Mouse (Mus musculus): ENCODE results near the gene Gm20479. TPM values are rescaled to one million over a fixed set of nuclear protein-coding genes. Genes with fewer than 3 reads are reported as not detected.

Gm20479 gene
- total and polyA plus RNA-seq, 3 experiments: 1.2 to 2.2 (median 1.9) TPM

DNA sequence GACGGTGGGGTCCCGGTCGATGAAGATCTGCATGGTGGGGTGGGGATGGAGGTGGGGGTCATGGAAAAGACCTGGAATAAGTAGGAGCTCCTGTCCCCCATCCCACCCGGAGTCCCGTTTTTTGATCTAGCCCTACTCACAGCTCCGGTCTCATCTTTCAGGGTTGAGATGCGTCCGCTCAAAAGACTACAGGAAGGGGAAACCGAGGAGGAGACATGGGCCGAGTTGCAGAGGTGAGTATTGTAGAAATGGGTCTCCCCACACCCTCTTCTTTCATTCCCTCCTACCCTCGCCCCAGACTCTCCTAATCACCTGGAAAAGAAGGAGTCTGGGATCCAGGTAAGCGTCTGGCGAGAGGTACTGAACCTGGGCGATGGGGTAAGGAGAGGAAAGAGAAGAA is 2.0 kb downstream of the Gm20479 start:
- TF ChIP-seq UBTF (IDR thresholded peaks at IDR 0.05; ENCODE audit: low read depth, low read length) (no peak), ETS1 (conservative IDR thresholded peaks at IDR 0.05; ENCODE audit: low read depth, low read length) (no peak), MAFK (IDR thresholded peaks at IDR 0.05; ENCODE audit: insufficient replicate concordance, low read length) (no peak), RAD21 (IDR thresholded peaks at IDR 0.05; ENCODE audit: low read depth, low read length) (no peak)
- peaks cover 2 to 25% of the 10 kb centered on the region in 2 experiments; a peak in 3 of 4 replicates for H3K4me1 ChIP-seq (ENCODE audit: control insufficient read depth in 1 of 2, insufficient read depth in 2 of 2)
- DNase-seq (ENCODE audit: extremely low read depth): no peak
- peaks cover 2% of the 10 kb centered on the region for H3K9me3 ChIP-seq (replicated peaks; ENCODE audit: low read length)
- no peak overlapping the region for H3K27ac ChIP-seq (ENCODE audit: insufficient read depth, low read depth)
- H3K4me3 ChIP-seq (replicated peaks in 1 of 3; ENCODE audit: low read depth in 2 of 3, low read length in 2 of 3, poor library complexity in 1 of 3): peak overlapping the region; percentile 65 to 95 (median 68)
- peaks cover 4% of the 10 kb centered on the region; the same call in 1 of the 2 replicates for H3K79me2 ChIP-seq (replicated peaks; ENCODE audit: control insufficient read depth, extremely low read depth, insufficient read depth, poor library complexity, severe bottlenecking)
- peak overlapping the region; percentile 65 for H3K9ac ChIP-seq (ENCODE audit: insufficient read depth, low read depth)
- in situ Hi-C loops (cut with MboI; ENCODE audit: low pct_ligation_motif_present, low pct_unique_long_range_greater_than_20kb, low sequenced_read_pairs) (no loop called here), dilution Hi-C loops (cut with MboI; ENCODE audit: extremely low pct_ligation_motif_present, extremely low pct_unique_long_range_greater_than_20kb, low sequenced_read_pairs) (no loop called here)
- H3K4me2 ChIP-seq (ENCODE audit: insufficient read depth, low read depth, poor library complexity, severe bottlenecking): peak overlapping the region; percentile 94
- H3K36me3 ChIP-seq (replicated peaks in 1 of 2; ENCODE audit: control insufficient read depth in 1 of 2, insufficient read depth in 1 of 2, low read length in 1 of 2): peaks cover 20 to 35% of the 10 kb centered on the region in 2 experiments
- no peaks in the 10 kb centered on the region for H3K27me3 ChIP-seq (replicated peaks)

DNA sequence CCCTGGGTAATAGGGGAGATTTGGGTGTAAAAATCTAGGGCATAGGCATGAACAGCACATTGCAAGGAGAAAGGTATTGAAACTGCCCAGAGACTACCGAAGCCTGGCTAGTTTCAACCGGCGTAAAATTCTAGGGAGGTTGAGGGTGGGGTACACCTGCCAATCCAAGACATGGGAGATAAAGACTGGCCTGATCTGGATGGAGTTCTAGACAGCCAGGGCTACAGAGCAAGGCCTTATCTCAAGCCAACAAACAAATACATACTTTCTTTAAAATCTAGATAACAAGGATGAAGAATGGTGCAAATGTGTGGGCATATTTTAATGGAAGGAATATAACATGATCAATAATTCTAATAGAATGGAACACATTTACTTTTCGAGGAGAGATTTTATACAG is 2.4 kb downstream of the Gm20479 start:
- dilution Hi-C loops (cut with MboI; ENCODE audit: extremely low pct_ligation_motif_present, extremely low pct_unique_long_range_greater_than_20kb, low sequenced_read_pairs): no loop called here
- H3K27ac ChIP-seq (ENCODE audit: insufficient read depth, low read depth): no peak overlapping the region

GRCm38 (mm10) chr7:27354144-27354543 is 3.1 kb downstream of the Gm20479 start:
- Histone ChIP-seq H3K4me3 (replicated peaks in 1 of 3; ENCODE audit: low read depth in 2 of 3, low read length in 2 of 3, poor library complexity in 1 of 3) (no peak overlapping the region), H3K27ac (ENCODE audit: insufficient read depth, low read depth) (no peak overlapping the region), H3K27me3 (replicated peaks) (no peaks in the 10 kb centered on the region), H3K79me2 (replicated peaks; ENCODE audit: control insufficient read depth, extremely low read depth, insufficient read depth, poor library complexity, severe bottlenecking) (peaks cover 4% of the 10 kb centered on the region; the same call in 1 of the 2 replicates), H3K36me3 (replicated peaks in 1 of 2; ENCODE audit: control insufficient read depth in 1 of 2, insufficient read depth in 1 of 2, low read length in 1 of 2) (peaks cover 29 to 45% of the 10 kb centered on the region in 2 experiments), H3K9me3 (replicated peaks; ENCODE audit: low read length) (no peaks in the 10 kb centered on the region), H3K4me1 (ENCODE audit: control insufficient read depth in 1 of 2, insufficient read depth in 2 of 2) (peaks cover 2 to 18% of the 10 kb centered on the region in 2 experiments; a peak in 3 of 4 replicates), H3K4me2 (ENCODE audit: insufficient read depth, low read depth, poor library complexity, severe bottlenecking) (no peak overlapping the region), H3K9ac (ENCODE audit: insufficient read depth, low read depth) (no peak overlapping the region)
- in situ Hi-C loops (cut with MboI; ENCODE audit: low pct_ligation_motif_present, low pct_unique_long_range_greater_than_20kb, low sequenced_read_pairs): no loop called here
- dilution Hi-C loops (cut with MboI; ENCODE audit: extremely low pct_ligation_motif_present, extremely low pct_unique_long_range_greater_than_20kb, low sequenced_read_pairs): no loop called here
- TF ChIP-seq KAT2A (IDR thresholded peaks at IDR 0.05; ENCODE audit: insufficient replicate concordance, low read length) (peak; percentile 80; the same call in 1 of the 2 replicates), ELF1 (IDR thresholded peaks at IDR 0.05; ENCODE audit: low read depth, low read length) (peak; percentile 50; the same call in 1 of the 2 replicates), BHLHE40 (IDR thresholded peaks at IDR 0.05; ENCODE audit: low read depth, low read length) (no peak), RCOR1 (conservative IDR thresholded peaks at IDR 0.05; ENCODE audit: low read depth, low read length) (no peak), MEF2A (IDR thresholded peaks at IDR 0.05; ENCODE audit: borderline replicate concordance, low read depth, low read length) (no peak), HCFC1 (IDR thresholded peaks at IDR 0.05; ENCODE audit: low read depth, low read length) (peak; percentile 91), USF2 (conservative IDR thresholded peaks at IDR 0.05; ENCODE audit: low read depth, low read length) (no peak)
- DNase-seq (ENCODE audit: extremely low read depth): no peak

More for the DNA sequence above, 2.4 kb downstream of the Gm20479 start:
- Histone ChIP-seq H3K9ac (ENCODE audit: insufficient read depth, low read depth) (no peak overlapping the region; the same call in 1 of the 2 replicates), H3K27me3 (replicated peaks) (no peaks in the 10 kb centered on the region), H3K4me2 (ENCODE audit: insufficient read depth, low read depth, poor library complexity, severe bottlenecking) (peak overlapping the region; percentile 94; the same call in 1 of the 2 replicates), H3K36me3 (replicated peaks in 1 of 2; ENCODE audit: control insufficient read depth in 1 of 2, insufficient read depth in 1 of 2, low read length in 1 of 2) (peaks cover 25 to 39% of the 10 kb centered on the region in 2 experiments), H3K4me3 (replicated peaks in 1 of 3; ENCODE audit: low read depth in 2 of 3, low read length in 2 of 3, poor library complexity in 1 of 3) (peak overlapping the region in 1 of 3 experiments; percentile 65), H3K79me2 (replicated peaks; ENCODE audit: control insufficient read depth, extremely low read depth, insufficient read depth, poor library complexity, severe bottlenecking) (peaks cover 4% of the 10 kb centered on the region; the same call in 1 of the 2 replicates), H3K9me3 (replicated peaks; ENCODE audit: low read length) (peaks cover 2% of the 10 kb centered on the region), H3K4me1 (ENCODE audit: control insufficient read depth in 1 of 2, insufficient read depth in 2 of 2) (peaks cover 2 to 21% of the 10 kb centered on the region in 2 experiments; a peak in 3 of 4 replicates)
- TF ChIP-seq RAD21 (IDR thresholded peaks at IDR 0.05; ENCODE audit: low read depth, low read length) (no peak), BHLHE40 (IDR thresholded peaks at IDR 0.05; ENCODE audit: low read depth, low read length) (no peak), TBP (conservative IDR thresholded peaks at IDR 0.05; ENCODE audit: low read depth, low read length) (no peak), MAFK (IDR thresholded peaks at IDR 0.05; ENCODE audit: insufficient replicate concordance, low read length) (no peak), HCFC1 (IDR thresholded peaks at IDR 0.05; ENCODE audit: low read depth, low read length) (no peak), ZNF384 (IDR thresholded peaks at IDR 0.05; ENCODE audit: low read depth, low read length) (no peak), TCF12 (IDR thresholded peaks at IDR 0.05; ENCODE audit: low read depth, low read length) (no peak), E2F4 (IDR thresholded peaks at IDR 0.05; ENCODE audit: insufficient replicate concordance, low read depth, low read length) (no peak), RCOR1 (conservative IDR thresholded peaks at IDR 0.05; ENCODE audit: low read depth, low read length) (no peak), MAX (IDR thresholded peaks at IDR 0.05; ENCODE audit: low read length) (no peak), USF1 (IDR thresholded peaks at IDR 0.05; ENCODE audit: low read depth, low read length) (no peak), JUN (IDR thresholded peaks at IDR 0.05; ENCODE audit: insufficient read depth, low read depth, low read length) (no peak), POLR2AphosphoS2 (IDR thresholded peaks at IDR 0.05; ENCODE audit: low read depth, low read length) (no peak), EP300 (IDR thresholded peaks at IDR 0.05; ENCODE audit: low read length) (no peak), CHD2 (IDR thresholded peaks at IDR 0.05; ENCODE audit: low read length) (no peak), PAX5 (IDR thresholded peaks at IDR 0.05; ENCODE audit: low read length) (no peak), NELFE (IDR thresholded peaks at IDR 0.05; ENCODE audit: low read depth, low read length) (no peak)
- in situ Hi-C loops (cut with MboI; ENCODE audit: low pct_ligation_motif_present, low pct_unique_long_range_greater_than_20kb, low sequenced_read_pairs): no loop called here
- DNase-seq (ENCODE audit: extremely low read depth): no peak
